Mouse (Mus musculus): ENCODE measurements around the gene Farp2.
"Not testable (repeated sequence)": the region's sequence is repeated elsewhere in the genome, so short reads cannot be mapped to it uniquely, and the experiment has no call there.

The Farp2 gene

DNA sequence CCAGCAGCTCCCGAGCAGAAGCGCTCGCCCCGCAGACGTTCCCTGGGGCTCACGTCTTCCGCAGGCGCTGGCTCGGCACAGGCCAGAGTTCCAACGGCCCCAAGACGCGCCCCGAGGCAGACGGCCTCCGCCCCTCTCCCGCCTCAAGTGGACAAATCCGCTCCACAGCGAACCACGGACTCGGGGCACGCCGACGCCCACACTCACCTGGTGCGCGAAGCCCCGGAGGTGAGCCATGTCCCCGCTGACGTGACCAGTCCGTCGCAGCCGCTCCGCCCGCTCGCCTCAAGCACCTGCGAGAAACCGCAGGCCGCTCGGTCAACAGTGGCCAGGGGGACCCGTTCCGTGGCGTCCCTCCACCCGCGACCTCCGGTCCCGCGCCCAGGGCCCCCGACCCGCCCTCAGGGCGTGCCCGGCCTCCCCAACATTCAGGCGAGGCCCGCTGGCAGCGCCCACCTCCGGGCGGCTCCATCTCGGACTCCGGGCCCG is 123.3 kb downstream of the Farp2 start:
- peak; percentile 39 to 55 for DNase-seq (ENCODE audit: low spot score in 2 of 2)

DNA sequence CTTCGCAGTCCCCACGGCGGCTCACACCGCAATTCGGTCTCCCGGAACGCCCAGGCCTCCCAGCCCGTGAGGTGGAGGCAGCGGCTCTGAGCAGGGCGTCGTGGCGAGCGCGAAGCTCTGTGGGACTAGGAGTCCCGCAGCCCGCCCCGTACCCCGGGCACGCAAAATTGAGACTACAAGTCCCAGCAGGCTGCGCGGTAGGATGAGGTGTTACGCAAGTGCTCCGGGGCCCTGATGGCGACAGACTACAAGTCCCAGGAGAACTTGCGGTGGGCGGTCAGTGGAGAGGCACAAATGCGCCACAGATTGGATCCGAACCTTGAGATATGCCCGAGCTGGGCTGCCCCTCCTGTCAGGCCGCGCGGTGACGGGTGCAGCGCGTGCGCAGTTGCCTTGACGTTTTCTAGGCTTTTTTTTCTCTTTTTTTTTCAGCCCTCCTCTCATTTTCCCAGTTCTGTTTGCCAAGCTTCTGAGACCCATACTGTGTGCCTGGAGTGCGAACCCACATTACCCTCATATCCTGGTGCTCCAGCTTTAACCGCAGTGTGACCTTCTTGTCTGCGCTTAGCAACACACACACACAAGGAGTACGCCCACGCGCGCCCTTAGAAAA is 123.8 kb downstream of the Farp2 start:
- DNase-seq (ENCODE audit: low spot score in 2 of 2), result peak; percentile 99

DNA sequence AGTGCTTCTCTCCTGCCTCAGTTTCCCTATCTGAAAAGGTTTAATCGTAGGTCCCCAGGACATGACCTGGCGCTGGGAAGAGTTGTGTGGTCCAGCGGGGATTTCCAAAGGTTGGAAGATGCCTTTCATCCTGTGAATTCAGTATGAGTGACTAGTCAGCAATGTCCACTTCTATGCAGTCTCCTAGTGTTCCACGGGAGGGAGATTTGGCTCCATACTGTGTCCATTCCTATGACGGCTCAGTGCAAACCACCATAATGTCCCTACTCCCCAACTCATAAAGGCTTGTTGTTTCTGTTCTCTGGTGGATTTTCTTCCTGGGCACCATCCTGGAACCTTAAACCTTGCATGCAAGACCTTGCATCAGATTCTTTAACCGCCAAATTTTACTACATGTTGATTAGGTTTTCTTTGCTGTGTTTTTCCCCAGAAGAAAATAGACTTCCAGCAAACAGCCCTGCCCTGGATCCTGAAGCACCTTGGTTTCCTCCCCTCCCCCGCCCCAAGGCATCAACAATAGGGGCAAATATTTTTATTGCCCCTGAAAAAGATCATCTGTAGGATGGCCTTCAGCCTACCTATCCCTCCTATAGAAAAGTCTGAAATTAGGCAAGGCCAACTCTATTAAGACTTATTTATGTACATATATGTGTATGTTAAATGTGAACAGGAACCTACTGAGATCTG is 124.5 kb downstream of the Farp2 start:
- DNase-seq (ENCODE audit: low spot score in 2 of 2), result no peak

GRCm38 (mm10) chr1:93641978-93642377 is 130.1 kb downstream of the Farp2 start:
- no peak for DNase-seq (ENCODE audit: low spot score in 2 of 2)

DNA sequence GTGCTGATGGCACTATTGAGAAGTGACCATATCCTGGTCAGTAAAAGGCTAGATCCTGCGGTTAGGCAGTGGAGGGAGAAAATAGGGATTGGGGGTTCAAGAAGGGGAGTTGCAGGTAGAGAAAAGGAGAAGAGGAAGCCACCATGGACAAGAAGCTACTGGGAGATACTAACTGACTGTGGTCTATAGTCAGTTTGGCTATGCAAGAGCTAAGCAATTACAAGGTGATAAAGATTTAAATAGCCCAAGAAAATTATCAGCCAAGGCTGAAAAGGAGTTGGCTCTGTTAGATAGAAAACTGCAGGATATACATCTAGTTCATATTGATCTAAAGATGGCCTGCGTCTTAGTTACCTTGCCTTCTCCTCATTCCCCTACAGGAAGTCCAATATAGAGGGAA is 130.8 kb downstream of the Farp2 start:
- no peak for DNase-seq (ENCODE audit: low spot score in 2 of 2)

GRCm38 (mm10) chr1:93649604-93650172 is 137.8 kb downstream of the Farp2 start:
- no peak for DNase-seq (ENCODE audit: low spot score in 2 of 2)

DNA sequence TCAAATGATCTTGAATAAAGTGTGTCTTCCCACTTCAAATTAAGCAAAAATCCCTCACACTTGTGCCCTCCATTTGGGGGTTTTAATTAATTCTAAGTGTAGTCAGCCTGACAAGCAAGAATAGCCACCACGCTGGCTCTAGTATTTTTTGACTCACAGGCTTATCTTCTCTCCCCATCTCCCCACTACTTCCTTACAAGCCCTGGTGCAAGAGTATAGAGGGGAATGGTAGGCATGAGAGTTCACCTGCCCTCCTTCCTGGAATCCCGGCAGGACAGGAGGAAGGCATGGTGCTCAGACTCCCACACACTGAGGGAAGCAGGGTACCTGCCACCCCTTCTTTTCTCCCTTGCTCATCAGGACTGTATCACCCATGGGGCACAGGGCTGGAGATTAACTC is 142.4 kb downstream of the Farp2 start:
- DNase-seq (ENCODE audit: low spot score in 2 of 2), result no peak

- DNase-seq (ENCODE audit: low spot score in 2 of 2), result no peak
Measured at GRCm38 (mm10) chr1:93654798-93655197, 142.9 kb downstream of the Farp2 start.

GRCm38 (mm10) chr1:93656325-93657024 is 144.6 kb downstream of the Farp2 start:
- DNase-seq (ENCODE audit: low spot score in 2 of 2), result no peak

GRCm38 (mm10) chr1:93657025-93657360 is 145.1 kb downstream of the Farp2 start:
- no peak for DNase-seq (ENCODE audit: low spot score in 2 of 2)

GRCm38 (mm10) chr1:93658559-93658958 is 146.7 kb downstream of the Farp2 start, which contains the start of gene Stk25:
Gene Stk25, minus strand, starts transcription at chr1:93658659.
- DNase-seq (ENCODE audit: low spot score in 2 of 2), result not testable (repeated sequence)

- DNase-seq (ENCODE audit: low spot score in 2 of 2), result peak; percentile 31 to 35
Measured at GRCm38 (mm10) chr1:93667760-93668400, 156.0 kb downstream of the Farp2 start.

DNA sequence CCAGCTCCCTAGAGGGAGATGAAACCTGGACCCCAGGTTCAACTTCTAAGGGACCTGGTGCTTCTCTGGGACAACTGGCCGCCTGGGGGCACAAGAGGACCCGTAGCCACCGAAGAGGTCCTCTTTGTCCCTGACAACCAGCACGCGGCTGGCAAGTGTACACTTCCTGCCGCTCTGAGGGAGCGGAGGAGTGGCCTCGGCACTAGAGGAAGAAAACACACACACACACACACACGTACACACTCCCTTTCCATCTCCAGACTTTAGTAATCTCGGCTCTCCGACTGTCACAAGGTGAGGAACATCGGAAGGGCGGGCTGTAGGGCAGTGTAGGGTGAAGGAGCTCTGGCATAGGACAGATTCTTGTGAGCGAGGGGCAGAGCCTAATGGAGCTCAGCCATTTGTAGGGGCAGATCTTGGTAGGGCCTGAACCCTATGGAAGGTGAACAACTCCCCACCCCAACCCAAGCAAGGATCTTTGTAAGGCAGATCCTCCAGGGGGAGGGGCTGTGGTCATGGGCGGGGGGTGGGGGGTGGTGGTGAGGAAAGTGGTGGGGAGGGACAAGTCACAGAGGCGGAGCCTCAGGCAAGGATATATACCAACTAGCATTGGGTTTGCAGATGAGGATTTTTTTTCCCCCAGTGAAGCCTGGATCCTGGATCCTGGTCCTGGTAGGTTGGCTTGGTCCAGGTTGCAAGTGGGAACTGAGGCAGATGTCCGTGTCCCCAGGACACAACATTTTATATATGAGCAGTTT is 157.1 kb downstream of the Farp2 start:
- peak; percentile 67 to 76 for DNase-seq (ENCODE audit: low spot score in 2 of 2)

DNA sequence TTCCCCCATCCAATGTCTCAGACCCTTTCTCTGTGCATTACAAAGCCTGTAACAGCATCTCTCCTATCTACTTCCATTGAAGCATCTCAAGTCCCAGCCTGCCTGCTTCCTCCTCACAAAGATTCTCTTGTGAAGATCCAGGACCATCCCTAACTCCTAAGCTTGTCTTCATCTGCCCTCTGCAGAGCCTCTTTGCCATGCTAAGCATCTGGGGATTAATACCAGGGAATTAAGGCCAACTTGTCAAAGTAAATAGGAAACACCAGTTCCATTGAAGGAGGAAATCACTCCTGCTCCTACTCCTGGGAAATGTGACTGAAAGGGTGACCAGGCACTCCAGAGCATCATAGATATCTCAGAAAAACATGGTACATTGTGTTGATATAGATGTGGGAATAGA is 158.1 kb downstream of the Farp2 start:
- no peak for DNase-seq (ENCODE audit: low spot score in 2 of 2)

All from spleen, postnatal 36 days (tissue).